Mouse (Mus musculus) activated CD4-positive, CD25-positive, alpha-beta regulatory T cell, adult 4 months (primary cell): ENCODE data around the gene RPS10-NUDT3. TPM values are rescaled to one million over a fixed set of nuclear protein-coding genes. Genes with fewer than 3 reads are reported as not detected.

Experiments
- ATAC-seq: one replicate; pipeline ENCODE4 v1.8.0; 2017
- polyA plus RNA-seq, 2 experiments: library from polyadenylated mRNA; unstranded; fragments of 100-300 nt; shearing (Covaris generic); gene quantifications; one replicate each; pipeline ENCODE4 v1.2.1; 2017

Gene RPS10-NUDT3
- polyA plus RNA-seq, 2 experiments from 2014 or later: not detected

- no peak for ATAC-seq
These were observed 25.4 kb downstream of the RPS10-NUDT3 start for GRCm38 (mm10) chr17:27609576-27609975.

DNA sequence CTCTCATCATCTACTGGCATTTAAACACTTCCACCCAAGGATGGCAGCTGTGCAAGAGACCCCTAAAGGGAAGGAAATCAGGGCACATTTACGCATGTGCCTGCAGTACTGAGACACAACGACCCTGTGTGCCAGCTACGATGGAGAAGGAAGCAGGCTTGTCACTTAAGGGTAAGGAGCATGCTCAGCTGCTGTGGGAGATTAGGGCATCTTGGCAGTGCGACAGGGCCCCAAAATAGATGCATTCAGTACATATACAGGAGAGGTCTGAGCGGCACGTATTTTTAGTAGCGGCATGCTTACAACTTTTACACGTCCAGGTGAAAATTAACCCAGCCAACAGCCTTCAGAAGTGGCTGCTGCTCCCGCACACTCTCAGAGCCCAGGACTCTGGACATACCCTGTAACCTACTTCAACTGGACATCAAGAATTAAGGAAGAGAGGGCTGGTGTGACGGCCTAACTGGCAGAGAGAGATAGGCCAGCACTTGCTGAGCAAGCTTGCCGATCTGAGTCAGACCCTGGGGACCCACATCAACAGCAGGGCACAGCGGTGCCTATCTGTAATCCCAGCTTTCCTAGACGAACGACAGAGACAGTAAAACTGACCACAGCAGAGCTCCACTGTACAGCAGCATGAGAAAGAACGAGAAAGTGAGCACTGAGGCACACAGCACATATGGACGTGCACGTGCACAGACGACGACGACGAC is 31.3 kb downstream of the RPS10-NUDT3 start:
- ATAC-seq: no peak

- ATAC-seq: no peak
These were observed 32.0 kb downstream of the RPS10-NUDT3 start for GRCm38 (mm10) chr17:27603036-27603435.

DNA sequence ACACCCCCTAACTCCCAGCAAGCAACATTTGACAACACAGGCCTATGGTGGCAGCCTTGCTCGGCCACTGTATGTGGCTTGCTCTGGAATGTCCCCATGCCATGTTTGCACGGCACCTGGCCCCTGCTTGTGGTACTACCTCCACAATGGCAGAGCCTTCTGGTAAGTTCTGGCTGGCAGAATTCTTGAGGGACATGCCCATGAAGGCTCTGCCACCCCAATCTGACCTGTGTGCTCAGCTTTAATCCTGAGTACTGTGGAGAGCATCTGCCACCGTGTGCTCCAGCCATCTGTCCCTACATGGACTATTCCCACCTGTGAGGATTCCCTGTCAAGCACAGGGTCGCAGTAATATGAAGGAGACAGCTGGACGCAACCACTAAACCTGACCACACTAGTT is 34.2 kb downstream of the RPS10-NUDT3 start:
- no peak for ATAC-seq

DNA sequence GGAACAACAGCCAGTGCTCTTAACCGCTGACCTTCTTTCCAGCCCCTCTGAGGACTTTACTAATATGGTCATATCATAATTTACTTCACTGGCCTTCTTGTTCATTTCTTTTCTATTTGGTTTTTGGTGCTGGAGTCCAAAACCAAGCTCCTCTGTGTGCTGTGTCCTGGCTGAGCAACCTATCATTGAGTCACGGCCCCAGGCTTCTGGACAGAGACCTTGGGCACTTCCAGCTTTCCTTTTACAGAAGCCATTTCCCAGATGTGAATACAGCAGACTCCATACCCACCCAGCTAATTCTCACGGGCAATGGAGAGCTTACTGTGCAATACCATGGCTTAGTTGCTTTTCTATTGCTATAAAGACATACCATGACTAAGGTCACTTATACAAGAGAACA is 34.7 kb downstream of the RPS10-NUDT3 start:
- no peak for ATAC-seq

GRCm38 (mm10) chr17:27596376-27597190 is 38.4 kb downstream of the RPS10-NUDT3 start:
- no peak for ATAC-seq

DNA sequence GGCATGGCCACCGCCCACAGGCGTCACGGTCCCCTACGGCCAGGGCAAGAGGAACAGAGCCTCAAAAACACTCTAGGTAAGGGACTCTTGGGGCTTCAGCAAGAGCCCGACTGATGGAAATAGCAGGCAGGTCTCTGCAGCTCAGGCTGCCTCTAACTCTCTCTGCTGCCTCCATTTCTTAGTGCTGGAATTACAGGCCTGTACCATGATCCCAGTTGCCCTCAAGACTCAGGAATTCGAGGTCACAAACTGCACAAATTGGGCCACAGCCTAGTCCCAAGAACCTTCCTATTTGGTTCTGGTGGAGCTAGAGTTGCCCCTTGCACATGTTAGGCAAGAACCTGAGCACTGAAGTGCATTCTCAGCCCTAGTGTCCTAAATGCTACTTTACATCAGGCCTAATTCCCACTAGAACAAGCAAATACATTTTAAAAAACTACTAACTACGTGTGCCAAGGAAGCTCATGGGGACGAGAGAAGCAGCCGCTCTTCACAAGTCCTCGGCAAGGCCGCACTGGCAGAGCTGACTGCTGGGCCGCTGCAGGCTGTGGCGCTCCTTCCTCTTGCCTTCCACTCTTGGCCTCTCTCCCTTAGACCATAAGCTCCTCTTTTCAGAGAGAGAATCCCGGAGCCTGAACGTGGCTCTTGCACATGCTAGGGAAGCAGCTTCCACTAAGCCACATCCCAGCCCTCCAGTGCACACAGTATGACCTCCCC is 39.2 kb downstream of the RPS10-NUDT3 start:
- ATAC-seq: no peak

- no peak for ATAC-seq
These were observed 42.5 kb downstream of the RPS10-NUDT3 start for GRCm38 (mm10) chr17:27592565-27592910.

- ATAC-seq: peak; percentile 65
These were observed 43.0 kb downstream of the RPS10-NUDT3 start for GRCm38 (mm10) chr17:27591826-27592564.

- no peak for ATAC-seq
These were observed 46.8 kb downstream of the RPS10-NUDT3 start for GRCm38 (mm10) chr17:27588231-27588630.

DNA sequence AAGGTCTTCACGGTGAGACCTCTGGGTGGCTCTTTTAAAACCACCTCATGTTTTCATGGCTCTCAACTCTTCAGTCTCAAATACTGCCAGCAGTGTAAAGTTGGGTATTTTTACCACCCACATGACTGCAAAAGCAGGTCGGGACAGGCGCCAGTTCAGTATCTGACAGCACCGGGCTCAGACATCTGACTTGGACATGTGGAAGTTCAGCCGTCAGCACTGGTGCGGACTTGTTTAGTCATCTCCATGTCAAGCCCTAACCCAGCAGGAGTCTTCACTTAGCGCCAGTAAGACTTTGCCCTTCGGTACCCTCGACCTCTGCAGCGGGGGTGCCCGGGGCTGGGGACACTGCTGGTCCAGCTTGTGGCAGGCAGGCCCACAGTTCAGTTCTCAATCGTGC is 47.8 kb downstream of the RPS10-NUDT3 start:
- ATAC-seq: no peak

DNA sequence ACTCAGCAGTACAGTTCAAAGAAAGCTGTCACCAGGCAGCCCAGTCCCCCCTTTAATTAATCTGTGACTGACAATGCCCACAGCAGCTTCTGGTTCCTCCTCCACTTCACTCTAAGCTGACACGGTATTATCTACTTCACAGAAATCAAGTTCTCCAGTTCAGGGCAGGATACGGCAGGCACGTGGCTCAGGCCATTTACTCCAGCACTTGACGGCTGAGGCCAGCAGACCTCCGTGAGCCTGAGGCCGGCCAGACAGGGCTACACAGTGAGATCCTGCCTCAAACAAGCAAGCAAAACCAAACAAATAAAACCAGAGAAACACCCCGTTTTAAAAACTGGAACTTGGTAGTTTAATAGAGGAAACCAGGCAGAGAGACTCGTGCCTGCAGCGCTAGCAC is 48.4 kb downstream of the RPS10-NUDT3 start:
- no peak for ATAC-seq

- ATAC-seq: no peak
These were observed 51.7 kb downstream of the RPS10-NUDT3 start for GRCm38 (mm10) chr17:27583185-27583894.

GRCm38 (mm10) chr17:27580392-27581068 is 54.5 kb downstream of the RPS10-NUDT3 start:
- no peak for ATAC-seq

- ATAC-seq: no peak
These were observed 55.2 kb downstream of the RPS10-NUDT3 start for GRCm38 (mm10) chr17:27579816-27580215.

DNA sequence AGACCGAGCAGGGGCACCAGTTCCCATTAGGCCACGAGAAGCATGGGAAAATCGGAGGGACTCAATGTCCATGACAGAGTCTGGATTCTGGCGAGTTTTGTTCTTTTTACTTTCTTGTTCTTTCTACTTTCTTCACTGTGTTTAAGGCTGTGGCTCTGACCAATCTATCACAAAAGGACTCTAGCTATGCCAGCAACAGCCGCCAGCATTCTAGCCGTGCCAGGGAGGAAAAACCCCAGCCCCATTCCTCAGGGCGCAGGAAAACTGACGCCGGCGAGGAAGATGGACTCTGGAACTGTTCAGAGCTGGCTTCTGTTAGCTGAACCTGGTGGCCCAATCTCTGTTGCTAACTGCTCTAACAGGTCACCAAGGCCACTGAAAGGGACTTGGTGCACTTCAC is 56.5 kb downstream of the RPS10-NUDT3 start:
- ATAC-seq: no peak

- no peak for ATAC-seq
These were observed 57.6 kb downstream of the RPS10-NUDT3 start for GRCm38 (mm10) chr17:27577468-27577867.

GRCm38 (mm10) chr17:27576056-27576455 is 59.0 kb downstream of the RPS10-NUDT3 start:
- no peak for ATAC-seq

GRCm38 (mm10) chr17:27575116-27575776 is 59.8 kb downstream of the RPS10-NUDT3 start:
- ATAC-seq: no peak

DNA sequence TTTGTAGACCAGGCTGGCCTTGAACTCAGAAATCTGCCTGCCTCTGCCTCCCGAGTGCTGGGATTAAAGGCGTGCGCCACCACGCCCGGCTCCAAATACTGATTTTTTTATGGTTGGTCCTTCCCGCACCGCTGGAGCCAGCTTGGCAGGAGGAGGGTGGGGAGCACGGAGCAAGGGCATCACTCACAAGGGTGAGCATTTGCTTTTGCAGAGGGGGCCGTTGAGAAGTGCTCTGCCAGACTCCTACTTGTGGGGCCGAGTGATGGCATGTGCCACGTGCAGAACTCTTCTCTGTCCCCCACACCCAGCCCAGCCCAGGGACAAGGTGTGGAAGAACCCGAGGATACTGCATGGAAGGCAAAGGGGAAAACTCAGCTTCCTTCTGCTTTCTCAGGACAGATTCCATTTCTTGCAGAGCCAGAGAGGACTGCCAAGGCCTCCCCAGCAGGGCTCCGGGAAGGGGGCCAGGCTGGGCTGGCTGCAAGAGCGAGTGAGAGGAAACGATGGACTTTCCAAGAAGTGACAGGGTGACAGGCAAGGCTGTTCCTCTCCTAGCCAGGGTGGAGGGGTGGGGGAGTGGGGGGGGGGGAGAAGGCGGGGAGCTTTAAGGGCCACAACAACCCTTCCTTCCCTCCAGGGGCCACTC is 60.4 kb downstream of the RPS10-NUDT3 start:
- no peak for ATAC-seq
